Mouse (Mus musculus) spleen, postnatal 10 days (tissue): ENCODE data around the gene Gstm3.

Experiments used
- DNase-seq, 2 experiments: peaks; one replicate each; pipeline ENCODE4 v3.0.0; 2021 to 2022; ENCODE audit warnings: low spot score in 2 of 2

Gene Gstm3

GRCm38 (mm10) chr3:107929731-107930130 lies 39.4 kb downstream of the Gstm3 start:
- no peak for DNase-seq

GRCm38 (mm10) chr3:107929243-107929642 lies 39.8 kb downstream of the Gstm3 start:
- DNase-seq, result no peak

GRCm38 (mm10) chr3:107928691-107929090 lies 40.4 kb downstream of the Gstm3 start:
- DNase-seq, result no peak

- no peak for DNase-seq
These were observed 41.2 kb downstream of the Gstm3 start for GRCm38 (mm10) chr3:107927841-107928240.

- no peak for DNase-seq
These were observed 43.7 kb downstream of the Gstm3 start for GRCm38 (mm10) chr3:107925335-107925734.

GRCm38 (mm10) chr3:107920348-107920747 lies 48.7 kb downstream of the Gstm3 start:
- DNase-seq, result no peak

- DNase-seq, result peak; percentile 26 to 63
These were observed 51.2 kb downstream of the Gstm3 start for GRCm38 (mm10) chr3:107917783-107918408.

GRCm38 (mm10) chr3:107917097-107917496 lies 52.0 kb downstream of the Gstm3 start:
- DNase-seq, result peak in 1 of 2 experiments; percentile 23

GRCm38 (mm10) chr3:107916674-107917073 lies 52.4 kb downstream of the Gstm3 start:
- no peak for DNase-seq
